ENCODE assay signal across 8 mouse cellular contexts in genomic region chr14:54651556-54651955, GRCm38 (mm10). TPM values are rescaled to one million over a fixed set of nuclear protein-coding genes. Genes with fewer than 3 reads are reported as not detected.
DNase-seq lines count a peak whose midpoint lies in the region; ATAC-seq and TF ChIP-seq lines count a peak whose summit lies in the region.

No protein-coding gene starts in this region.

- H3K4me1 ChIP-seq in lung, embryonic 15.5 days = peaks cover 34% of the 10 kb centered on the region
- peaks cover 6% of the 10 kb centered on the region for H3K4me1 ChIP-seq in lung, adult 2 months (ENCODE audit: control insufficient read depth, insufficient read depth, low read length)
- H3K4me1 ChIP-seq in forebrain, embryonic 12.5 days = peaks cover 51% of the 10 kb centered on the region
- H3K4me1 ChIP-seq in limb, embryonic 13.5 days = peaks cover 35% of the 10 kb centered on the region
- H3K4me1 ChIP-seq in neural tube, embryonic 14.5 days (ENCODE audit: control insufficient read depth, insufficient read depth, low read length) = peaks cover 24% of the 10 kb centered on the region

- DNase-seq in lung, adult 2 months = no peak
- DNase-seq in left cerebral cortex, adult 9 months (ENCODE audit: low spot score in 2 of 2) = no peak
- DNase-seq in thymus, adult 18-20 months = no peak
- DNase-seq in spleen, adult 18-20 months = no peak

- TF ChIP-seq CTCF in lung, adult 2 months (IDR thresholded peaks at IDR 0.05; ENCODE audit: insufficient read depth, low read length) = no peak

- TF ChIP-seq POLR2A in lung, adult 2 months (IDR thresholded peaks at IDR 0.05; ENCODE audit: borderline replicate concordance, extremely low read depth, low read depth, low read length) = no peak

- H3K27me3 ChIP-seq in lung, embryonic 15.5 days = no peaks in the 10 kb centered on the region
- H3K27me3 ChIP-seq in forebrain, embryonic 12.5 days = no peaks in the 10 kb centered on the region
- H3K27me3 ChIP-seq in limb, embryonic 13.5 days = no peaks in the 10 kb centered on the region
- H3K27me3 ChIP-seq in neural tube, embryonic 14.5 days (ENCODE audit: control insufficient read depth, insufficient read depth, low read length) = no peaks in the 10 kb centered on the region

- peaks cover 63% of the 10 kb centered on the region for H3K36me3 ChIP-seq in lung, embryonic 15.5 days
- H3K36me3 ChIP-seq in forebrain, embryonic 12.5 days (replicated peaks) = peaks cover 63% of the 10 kb centered on the region
- H3K36me3 ChIP-seq in limb, embryonic 13.5 days = peaks cover 77% of the 10 kb centered on the region
- H3K36me3 ChIP-seq in neural tube, embryonic 14.5 days (ENCODE audit: control insufficient read depth, insufficient read depth, low read length) = peaks cover 51% of the 10 kb centered on the region

- H3K4me3 ChIP-seq in lung, embryonic 15.5 days = no peak overlapping the region
- no peak overlapping the region for H3K4me3 ChIP-seq in lung, adult 2 months (replicated peaks; ENCODE audit: extremely low read depth, low read depth, low read length)
- H3K4me3 ChIP-seq in forebrain, embryonic 12.5 days (replicated peaks) = peak overlapping the region; percentile 5; the same call in 1 of the 2 replicates
- peak overlapping the region; percentile 69; the same call in 1 of the 2 replicates for H3K4me3 ChIP-seq in limb, embryonic 13.5 days
- H3K4me3 ChIP-seq in neural tube, embryonic 14.5 days (ENCODE audit: low read depth, low read length) = peak overlapping the region; percentile 63; the same call in 1 of the 2 replicates

- peak overlapping the region; percentile 69; the same call in 1 of the 2 replicates for H3K27ac ChIP-seq in lung, embryonic 15.5 days
- peak overlapping the region; percentile 43 for H3K27ac ChIP-seq in forebrain, embryonic 12.5 days
- 0 out of 2 replicates have a peak overlapping the region, but pooled peaks have one; percentile 16 for H3K27ac ChIP-seq in limb, embryonic 13.5 days
- no peak overlapping the region for H3K27ac ChIP-seq in neural tube, embryonic 14.5 days (ENCODE audit: low read depth, low read length)

- H3K9ac ChIP-seq in lung, embryonic 15.5 days = peak overlapping the region; percentile 25; the same call in 1 of the 2 replicates
- 0 out of 2 replicates have a peak overlapping the region, but pooled peaks have one; percentile 25 for H3K9ac ChIP-seq in forebrain, embryonic 12.5 days
- peak overlapping the region; percentile 45 for H3K9ac ChIP-seq in limb, embryonic 13.5 days
- no peak overlapping the region for H3K9ac ChIP-seq in neural tube, embryonic 14.5 days (replicated peaks; ENCODE audit: low read depth, low read length)

- H3K4me2 ChIP-seq in lung, embryonic 15.5 days = peak overlapping the region; percentile 57; the same call in 1 of the 2 replicates
- H3K4me2 ChIP-seq in forebrain, embryonic 12.5 days = peak overlapping the region; percentile 92
- peak overlapping the region; percentile 79 for H3K4me2 ChIP-seq in limb, embryonic 13.5 days (replicated peaks)
- peak overlapping the region; percentile 6; the same call in 1 of the 2 replicates for H3K4me2 ChIP-seq in neural tube, embryonic 14.5 days (ENCODE audit: low read depth, low read length)

- no peaks in the 10 kb centered on the region for H3K9me3 ChIP-seq in lung, embryonic 15.5 days
- no peaks in the 10 kb centered on the region for H3K9me3 ChIP-seq in forebrain, embryonic 12.5 days
- H3K9me3 ChIP-seq in limb, embryonic 13.5 days = no peaks in the 10 kb centered on the region
- H3K9me3 ChIP-seq in neural tube, embryonic 14.5 days (ENCODE audit: control insufficient read depth, low read length) = no peaks in the 10 kb centered on the region

- no peak; the same call in 1 of the 2 replicates for ATAC-seq in lung, embryonic 15.5 days (ENCODE audit: borderline replicate concordance, extremely low read depth, low FRiP score, low TSS enrichment)
- ATAC-seq in forebrain, embryonic 12.5 days (ENCODE audit: low FRiP score) = no peak
- no peak for ATAC-seq in limb, embryonic 13.5 days (ENCODE audit: low FRiP score, low read depth)
- ATAC-seq in neural tube, embryonic 14.5 days (ENCODE audit: low read depth) = 0 out of 2 replicates have a peak, but pooled peaks have one; percentile 11

- 77% methylated on average over 4 of the region's 4 CpGs for WGBS in lung, embryonic 15.5 days
- 78% methylated on average over 4 of the region's 4 CpGs for WGBS in lung, adult 2 months
- 77% methylated on average over 4 of the region's 4 CpGs for WGBS in forebrain, embryonic 12.5 days
- WGBS in limb, embryonic 13.5 days = 81% methylated on average over 4 of the region's 4 CpGs
- WGBS in neural tube, embryonic 14.5 days = 80% methylated on average over 4 of the region's 4 CpGs

RNA-seq across cellular contexts. Expression of gene Cdh24, which starts 10.4 kb away (rescaled TPM):
- 4.0 and 4.2 TPM in 2 replicates for polyA plus RNA-seq in lung, embryonic 15.5 days (2015; fragmentation: Nextera tagmentation; extraction: Ambion mirVana)
- polyA plus RNA-seq in lung, adult 2 months (2012; rRNA removed) = 2.8 and 2.9 TPM in 2 replicates
- polyA plus RNA-seq in forebrain, embryonic 12.5 days (2016; fragmentation: Nextera tagmentation; extraction: Ambion mirVana) = 9.8 and 10.7 TPM in 2 replicates
- 6.7 and 8.2 TPM in 2 replicates for polyA plus RNA-seq in limb, embryonic 13.5 days (2015; fragmentation: Nextera tagmentation; extraction: Ambion mirVana)
- polyA plus RNA-seq in neural tube, embryonic 14.5 days (2014; fragmentation: Nextera tagmentation; extraction: Ambion mirVana) = 9.2 and 12.5 TPM in 2 replicates

RNA-seq across cellular contexts. Expression of gene Gm17606, which starts 10.8 kb away (rescaled TPM):
- polyA plus RNA-seq in lung, embryonic 15.5 days (2015; fragmentation: Nextera tagmentation; extraction: Ambion mirVana) = not detected in 2 replicates
- not detected in 2 replicates for polyA plus RNA-seq in lung, adult 2 months (2012; rRNA removed)
- not detected in 2 replicates for polyA plus RNA-seq in forebrain, embryonic 12.5 days (2016; fragmentation: Nextera tagmentation; extraction: Ambion mirVana)
- not detected in 2 replicates for polyA plus RNA-seq in limb, embryonic 13.5 days (2015; fragmentation: Nextera tagmentation; extraction: Ambion mirVana)
- polyA plus RNA-seq in neural tube, embryonic 14.5 days (2014; fragmentation: Nextera tagmentation; extraction: Ambion mirVana) = not detected in 2 replicates

RNA-seq across cellular contexts. Expression of gene Psmb11, which starts 30.3 kb away (rescaled TPM):
- polyA plus RNA-seq in lung, embryonic 15.5 days (2015; fragmentation: Nextera tagmentation; extraction: Ambion mirVana) = 0.94 and 4.7 TPM in 2 replicates
- polyA plus RNA-seq in lung, adult 2 months (2012; rRNA removed) = not detected in 2 replicates
- polyA plus RNA-seq in forebrain, embryonic 12.5 days (2016; fragmentation: Nextera tagmentation; extraction: Ambion mirVana) = 0.04 TPM in 1 of 2 replicates, not detected in the other
- polyA plus RNA-seq in limb, embryonic 13.5 days (2015; fragmentation: Nextera tagmentation; extraction: Ambion mirVana) = 0.11 TPM in 1 of 2 replicates, not detected in the other
- polyA plus RNA-seq in neural tube, embryonic 14.5 days (2014; fragmentation: Nextera tagmentation; extraction: Ambion mirVana) = 0.05 and 0.26 TPM in 2 replicates

RNA-seq across cellular contexts. Expression of gene Psmb5, which starts 33.7 kb away (rescaled TPM):
- 378 and 407 TPM in 2 replicates for polyA plus RNA-seq in lung, embryonic 15.5 days (2015; fragmentation: Nextera tagmentation; extraction: Ambion mirVana)
- polyA plus RNA-seq in lung, adult 2 months (2012; rRNA removed) = 129 and 146 TPM in 2 replicates
- polyA plus RNA-seq in forebrain, embryonic 12.5 days (2016; fragmentation: Nextera tagmentation; extraction: Ambion mirVana) = 395 and 399 TPM in 2 replicates
- polyA plus RNA-seq in limb, embryonic 13.5 days (2015; fragmentation: Nextera tagmentation; extraction: Ambion mirVana) = 394 and 410 TPM in 2 replicates
- 428 and 435 TPM in 2 replicates for polyA plus RNA-seq in neural tube, embryonic 14.5 days (2014; fragmentation: Nextera tagmentation; extraction: Ambion mirVana)

RNA-seq across cellular contexts. Expression of gene 1700123O20Rik, which starts 34.5 kb away (rescaled TPM):
- polyA plus RNA-seq in lung, embryonic 15.5 days (2015; fragmentation: Nextera tagmentation; extraction: Ambion mirVana) = 74.0 and 77.9 TPM in 2 replicates
- 49.8 and 50.5 TPM in 2 replicates for polyA plus RNA-seq in lung, adult 2 months (2012; rRNA removed)
- polyA plus RNA-seq in forebrain, embryonic 12.5 days (2016; fragmentation: Nextera tagmentation; extraction: Ambion mirVana) = 87.5 and 89.7 TPM in 2 replicates
- polyA plus RNA-seq in limb, embryonic 13.5 days (2015; fragmentation: Nextera tagmentation; extraction: Ambion mirVana) = 96.6 and 98.0 TPM in 2 replicates
- polyA plus RNA-seq in neural tube, embryonic 14.5 days (2014; fragmentation: Nextera tagmentation; extraction: Ambion mirVana) = 77.4 and 79.8 TPM in 2 replicates

Comparison
In these comparisons a context has a peak if more than half of its experiments do, and no peak if none do; other contexts are left out.
1. H3K4me2 ChIP-seq: peak in every context shown above with its lines; median percentile 92 in forebrain, embryonic 12.5 days; 79 in limb, embryonic 13.5 days; 57 in lung, embryonic 15.5 days; 6 in neural tube, embryonic 14.5 days.
2. H3K4me3 ChIP-seq: peak in forebrain, embryonic 12.5 days (single experiment), limb, embryonic 13.5 days (single experiment) and neural tube, embryonic 14.5 days (single experiment); none in lung, embryonic 15.5 days (single experiment) and lung, adult 2 months (single experiment).